16 mouse cellular contexts compared by ENCODE assay signal in the genomic region with DNA sequence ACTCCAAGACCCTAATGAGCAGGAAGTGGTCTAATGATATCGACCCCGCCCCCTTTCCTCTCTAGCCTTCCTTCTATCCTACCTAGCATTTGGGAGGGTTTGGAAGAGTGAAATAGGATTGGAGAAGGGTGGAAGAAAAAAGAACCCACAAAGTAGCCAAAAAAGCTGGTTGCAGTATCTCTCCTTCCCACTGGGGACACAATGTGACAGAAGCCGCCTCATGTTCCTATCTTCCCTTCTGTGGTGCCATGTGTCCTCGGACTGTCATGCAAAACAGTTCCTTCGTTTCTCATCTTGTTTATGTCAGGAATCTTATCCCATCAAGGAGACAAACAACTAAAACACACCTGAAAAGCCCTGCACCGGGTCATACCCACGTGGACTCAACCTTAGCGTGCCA. TPM values are rescaled to one million over a fixed set of nuclear protein-coding genes. Genes with fewer than 3 reads are reported as not detected.
DNase-seq lines count a peak whose midpoint lies in the region; ATAC-seq lines count a peak whose summit lies in the region.
"Had no signal": no experiment of that assay in that cellular context is flagged by ENCODE, and none has a peak within 500 bp of the region (broad histone marks: within the 10 kb centered on the region; RNA-seq: fewer than 3 reads in every experiment).

No protein-coding gene starts in this region.

- no peak for ATAC-seq in megakaryocyte-erythroid progenitor cell, adult 5-6 weeks (replicated peaks; ENCODE audit: low FRiP score, low TSS enrichment, poor library complexity, severe bottlenecking)
- ATAC-seq: liver, embryonic 12.5 days; liver, postnatal 0 days had no signal

- DNase-seq in embryo, embryonic 10.5 days (ENCODE audit: low spot score): peak; percentile 5
- no peak for DNase-seq in embryo, embryonic 11 days
- DNase-seq in layer of hippocampus, adult 18-20 months (ENCODE audit: low spot score in 2 of 2): peak; percentile 18 to 51
- no peak for DNase-seq in layer of hippocampus, adult 9-11 months
- DNase-seq in 3T3-L1 (ENCODE audit: low read depth, low spot score) (peak; percentile 10), ZHBTc4 (ENCODE audit: low read depth, low spot score) (peak; percentile 49)
- no peak for DNase-seq in testis, postnatal 10 days (ENCODE audit: low spot score)
- DNase-seq: cerebellum, adult 11-12 months; kidney, adult 11 months; thymus, postnatal 36 days had no signal

RNA-seq across cellular contexts. Expression of a gene that starts 42.9 kb away (rescaled TPM):
- 10 to 100 TPM; 17.8 to 19.6 TPM for total RNA-seq in layer of hippocampus, adult 18-20 months (2021)
- 2.5 and 4.5 TPM in 2 replicates for total RNA-seq in megakaryocyte-erythroid progenitor cell, adult 5-6 weeks (2014; fragmentation: Nextera tagmentation)
- 8.3 and 9.9 TPM in 2 replicates for total RNA-seq in megakaryocyte-erythroid progenitor cell, adult 5-6 weeks (2017)

RNA-seq across cellular contexts. Expression of a gene that starts 45.9 kb away (rescaled TPM):
- under 1 TPM; 0.15 to 0.36 TPM for total RNA-seq in layer of hippocampus, adult 18-20 months (2021)
- not detected in 2 replicates for total RNA-seq in megakaryocyte-erythroid progenitor cell, adult 5-6 weeks (2014; fragmentation: Nextera tagmentation)
- not detected in 2 replicates for total RNA-seq in megakaryocyte-erythroid progenitor cell, adult 5-6 weeks (2017)
- total RNA-seq: common myeloid progenitor, adult 5-6 weeks; granulocyte monocyte progenitor cell, adult 5-6 weeks; heart, postnatal 25 days had no signal

Comparison
In these comparisons a context has a peak if more than half of its experiments do, and no peak if none do; other contexts are left out.
1. DNase-seq: peak in embryo, embryonic 10.5 days (single experiment), layer of hippocampus, adult 18-20 months (2 of 2), 3T3-L1 (single experiment) and ZHBTc4 (single experiment); none in embryo, embryonic 11 days (single experiment), layer of hippocampus, adult 9-11 months (single experiment) and testis, postnatal 10 days (single experiment).